Mouse (Mus musculus) ES-Bruce4 (cell line): ENCODE measurements around the gene Rnf212b.

ENCODE experiments used
- EP300 ChIP-seq: IDR thresholded peaks from 2 replicates; pipeline ENCODE4 v1.6.1; 2011; ENCODE audit warnings: low read depth, low read length; ENCODE audit not compliant: insufficient read depth
- POLR2A ChIP-seq: IDR thresholded peaks from one replicate; pipeline ENCODE4 v1.8.1; 2011; ENCODE audit warnings: low read length; ENCODE audit not compliant: insufficient read depth

- TF ChIP-seq EP300 = no peak
- TF ChIP-seq POLR2A = no peak
Observed at GRCm38 (mm10) chr14:54868026-54868425, 54.1 kb downstream of the Rnf212b start.
